Mouse (Mus musculus) kidney, adult 2 months (tissue): ENCODE measurements around the gene Clspn. TPM values are rescaled to one million over a fixed set of nuclear protein-coding genes. Genes with fewer than 3 reads are reported as not detected.

Source experiments
- DNase-seq: peaks from one replicate; pipeline ENCODE4 v3.0.0; 2021
- H3K27ac ChIP-seq: fragments of 200-500 bp; 2 replicates; pipeline ENCODE4 v1.5.1; 2012; ENCODE audit warnings: low read depth, low read length, control low read depth, inconsistent platforms; ENCODE audit not compliant: insufficient read depth
- H3K27me3 ChIP-seq: fragments of 200-500 bp; replicated peaks from 2 replicates; pipeline ENCODE4 v1.6.1; 2012; ENCODE audit warnings: mild to moderate bottlenecking, moderate library complexity, low read length, inconsistent platforms; ENCODE audit not compliant: control insufficient read depth, insufficient read depth
- H3K36me3 ChIP-seq: fragments of 200-500 bp; 2 replicates; pipeline ENCODE4 v1.6.1; 2012; ENCODE audit warnings: mild to moderate bottlenecking, moderate library complexity, low read length, inconsistent platforms; ENCODE audit not compliant: control insufficient read depth, insufficient read depth
- H3K4me1 ChIP-seq: fragments of 200-500 bp; 2 replicates; pipeline ENCODE4 v1.6.1; 2011; ENCODE audit warnings: low read length; ENCODE audit not compliant: control insufficient read depth, insufficient read depth
- H3K4me3 ChIP-seq: fragments of 200-500 bp; 2 replicates; pipeline ENCODE4 v1.5.1; 2011; ENCODE audit warnings: mild to moderate bottlenecking, low read depth, low read length, control low read depth; ENCODE audit not compliant: insufficient read depth
- CTCF ChIP-seq: fragments of 200-500 bp; conservative IDR thresholded peaks from 2 replicates; pipeline ENCODE4 v1.5.1; 2011; ENCODE audit warnings: low read depth, mild to moderate bottlenecking, control low read depth, low read length, moderate library complexity, mixed read lengths; ENCODE audit not compliant: insufficient read depth, insufficient read length
- POLR2A ChIP-seq: fragments of 200-500 bp; IDR thresholded peaks from one replicate; pipeline ENCODE4 v1.6.1; 2011; ENCODE audit warnings: low read depth, low read length, control low read depth
- WGBS: fragments of 180-500 bp; shearing (Covaris S2); methylation state at CpG from one replicate; pipeline ENCODE4 v1.1.7; 2018; 5-methylcytosine and 5-hydroxymethylcytosine counted together
- polyA plus RNA-seq: library from polyadenylated mRNA; depleted of rRNA; stranded (reverse); fragments of >200 nt; gene quantifications from 2 replicates; pipeline ENCODE4 v1.2.3, GENCODE M21; 2012

The Clspn gene
- polyA plus RNA-seq, 1 experiment: 0.11 TPM

DNA sequence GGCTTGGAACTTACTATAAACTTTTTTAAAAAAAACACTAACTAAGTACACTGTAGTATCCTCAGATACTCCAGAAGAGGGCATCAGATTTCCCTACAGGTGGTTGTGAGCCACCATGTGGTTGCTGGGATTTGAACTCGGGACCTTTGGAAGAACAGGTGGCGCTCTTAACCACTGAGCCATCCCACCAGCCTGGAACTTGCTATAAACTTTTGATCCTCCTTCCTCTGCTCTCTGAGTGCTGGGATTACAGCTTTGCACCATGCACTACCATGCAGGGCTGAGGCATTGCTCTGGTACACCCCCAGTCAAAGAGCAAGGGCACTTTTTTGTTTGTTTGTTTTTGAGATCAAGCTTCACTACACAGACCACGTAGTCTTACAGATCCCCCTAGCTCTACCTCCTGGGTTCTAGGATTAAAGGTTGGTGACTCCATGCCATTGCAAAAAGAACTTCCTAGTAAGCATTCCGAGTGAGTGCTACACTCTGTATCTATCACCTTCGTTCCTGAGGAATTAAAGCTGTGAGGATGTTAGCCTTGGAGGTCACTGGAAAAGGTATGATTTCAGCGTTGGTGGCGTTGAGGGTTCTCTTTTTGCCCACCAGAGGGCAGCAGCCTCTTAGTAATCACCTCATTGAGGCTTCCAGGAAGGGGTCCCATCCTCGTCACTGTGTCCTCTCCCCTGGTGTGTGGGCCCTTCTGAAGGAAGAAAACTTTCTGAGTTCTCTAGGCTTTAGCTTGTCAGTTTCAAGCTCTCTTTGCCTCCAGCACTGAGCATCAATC, 43.4 kb downstream of the Clspn start:
- 28% methylated on average over 8 of the region's 8 CpGs for WGBS
- no peaks in the 10 kb centered on the region for H3K36me3 ChIP-seq
- TF ChIP-seq POLR2A (no peak), CTCF (peak; percentile 84)
- peak; percentile 53 for DNase-seq
- H3K4me3 ChIP-seq: no peak overlapping the region
- H3K27ac ChIP-seq: no peak overlapping the region
- H3K27me3 ChIP-seq: no peaks in the 10 kb centered on the region
- H3K4me1 ChIP-seq: no peaks in the 10 kb centered on the region

DNA sequence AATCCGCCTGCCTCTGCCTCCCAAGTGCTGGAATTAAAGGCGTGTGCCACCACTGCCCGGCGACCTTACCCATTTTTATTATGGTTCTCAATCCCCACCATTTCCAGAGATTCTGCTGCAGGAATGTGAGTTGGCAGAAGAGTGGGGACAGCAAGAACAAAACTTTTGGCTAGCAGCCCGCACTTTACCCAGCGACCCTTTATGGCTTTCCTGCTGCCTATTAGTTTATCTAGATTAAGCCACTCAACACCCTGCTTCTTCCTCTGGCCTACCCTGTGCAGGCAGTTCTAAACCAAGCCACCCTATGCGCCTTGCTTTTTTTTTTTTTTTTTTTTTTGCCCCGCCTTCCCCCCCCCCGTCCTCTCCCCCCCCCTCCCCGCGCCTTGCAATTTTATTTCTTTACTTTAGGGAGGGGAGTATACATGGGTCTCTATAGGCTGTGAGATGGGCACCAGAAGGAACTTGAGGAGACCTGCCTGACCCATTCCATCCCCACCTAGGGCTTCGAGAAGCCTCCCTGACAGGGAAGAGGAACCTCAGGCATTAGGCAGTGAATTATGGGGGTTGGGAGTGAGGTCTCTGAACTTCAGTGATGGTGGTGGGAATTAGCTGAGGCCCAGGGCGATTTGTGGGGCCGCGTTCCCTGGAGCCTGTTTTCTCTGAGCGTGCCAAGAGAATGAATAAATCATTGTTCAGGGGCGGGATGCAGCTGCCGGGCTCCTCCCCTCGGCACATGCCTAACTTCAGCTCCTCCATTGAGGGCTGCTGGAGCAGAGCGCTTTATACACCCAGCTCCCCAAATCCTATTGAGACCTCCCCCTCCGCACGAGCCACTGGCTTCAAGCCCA, 45.1 kb downstream of the Clspn start:
- H3K27me3 ChIP-seq: no peaks in the 10 kb centered on the region
- WGBS: 31% methylated on average over 18 of the region's 22 CpGs
- DNase-seq: peak; percentile 68
- no peaks in the 10 kb centered on the region for H3K4me1 ChIP-seq
- TF ChIP-seq POLR2A (no peak), CTCF (no peak)
- no peak overlapping the region for H3K27ac ChIP-seq
- no peak overlapping the region for H3K4me3 ChIP-seq
- no peaks in the 10 kb centered on the region for H3K36me3 ChIP-seq

DNA sequence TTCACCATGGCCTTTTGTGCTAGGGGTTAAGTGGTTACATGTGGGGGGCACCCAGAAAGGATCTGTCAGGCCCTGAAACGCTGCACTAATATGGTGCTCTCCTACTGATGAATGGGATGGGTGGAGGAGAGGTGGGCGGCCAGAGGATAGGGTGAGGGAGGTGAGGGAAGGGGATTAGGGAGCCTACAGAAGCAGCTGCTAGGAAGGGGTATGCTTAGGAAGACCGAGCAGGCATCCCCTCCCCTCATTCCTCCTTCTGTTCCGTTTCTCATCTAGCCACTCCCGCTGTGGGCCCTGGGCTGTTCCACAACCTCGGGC, 45.7 kb downstream of the Clspn start:
- no peak for DNase-seq
- Histone ChIP-seq H3K4me3 (no peak overlapping the region), H3K36me3 (no peaks in the 10 kb centered on the region), H3K4me1 (no peaks in the 10 kb centered on the region), H3K27ac (no peak overlapping the region), H3K27me3 (no peaks in the 10 kb centered on the region)
- TF ChIP-seq POLR2A (no peak), CTCF (no peak)
- 31% methylated on average over 6 of the region's 6 CpGs for WGBS

DNA sequence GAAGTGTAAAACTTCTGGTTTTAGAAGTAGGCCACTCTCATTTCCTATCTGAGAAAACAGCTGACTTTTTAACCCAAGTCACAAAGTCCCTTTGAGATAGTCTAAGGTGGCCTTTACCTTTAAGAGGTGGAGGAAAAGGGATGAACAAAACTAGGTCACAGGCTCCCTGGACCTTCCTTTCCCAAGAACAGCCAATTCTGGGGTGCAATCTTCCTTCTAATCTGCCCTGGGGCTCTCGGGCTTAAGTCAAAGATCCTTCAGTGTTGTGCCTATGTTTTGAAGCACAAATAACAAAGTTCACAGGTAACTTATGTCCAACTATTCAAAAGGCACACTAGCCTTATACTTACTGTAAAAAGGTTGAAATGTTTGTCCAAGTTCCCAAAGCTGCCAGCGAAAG, 47.4 kb downstream of the Clspn start:
- DNase-seq: no peak
- Histone ChIP-seq H3K27ac (no peak overlapping the region), H3K27me3 (no peaks in the 10 kb centered on the region), H3K4me1 (no peaks in the 10 kb centered on the region), H3K4me3 (no peak overlapping the region), H3K36me3 (no peaks in the 10 kb centered on the region)
- WGBS: 81% methylated on average over 2 of the region's 2 CpGs
- TF ChIP-seq POLR2A: no peak
- no peak for TF ChIP-seq CTCF

DNA sequence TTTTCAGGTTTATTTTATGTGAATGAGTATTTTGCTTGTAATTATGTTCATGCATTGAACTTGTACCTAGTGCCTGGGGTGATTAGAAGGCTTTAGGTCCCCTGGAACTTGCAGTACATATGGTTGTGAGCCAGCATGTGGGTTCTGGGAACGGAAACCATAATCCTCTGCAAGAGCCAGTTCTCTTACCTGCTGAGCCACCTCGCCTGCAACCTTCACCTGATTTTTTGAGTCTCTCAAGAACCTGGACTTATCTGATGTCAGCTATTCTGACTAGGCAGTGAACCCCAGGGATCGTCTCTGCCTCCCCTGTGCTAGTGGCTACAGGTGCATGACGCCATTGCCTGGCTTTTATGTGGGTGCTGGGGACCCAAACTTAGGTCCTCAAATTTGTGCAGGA, 49.0 kb downstream of the Clspn start:
- Histone ChIP-seq H3K36me3 (no peaks in the 10 kb centered on the region), H3K27me3 (no peaks in the 10 kb centered on the region), H3K4me1 (no peaks in the 10 kb centered on the region), H3K4me3 (no peak overlapping the region), H3K27ac (no peak overlapping the region)
- DNase-seq: no peak
- TF ChIP-seq POLR2A (no peak), CTCF (no peak)
- 90% methylated on average over 4 of the region's 4 CpGs for WGBS

DNA sequence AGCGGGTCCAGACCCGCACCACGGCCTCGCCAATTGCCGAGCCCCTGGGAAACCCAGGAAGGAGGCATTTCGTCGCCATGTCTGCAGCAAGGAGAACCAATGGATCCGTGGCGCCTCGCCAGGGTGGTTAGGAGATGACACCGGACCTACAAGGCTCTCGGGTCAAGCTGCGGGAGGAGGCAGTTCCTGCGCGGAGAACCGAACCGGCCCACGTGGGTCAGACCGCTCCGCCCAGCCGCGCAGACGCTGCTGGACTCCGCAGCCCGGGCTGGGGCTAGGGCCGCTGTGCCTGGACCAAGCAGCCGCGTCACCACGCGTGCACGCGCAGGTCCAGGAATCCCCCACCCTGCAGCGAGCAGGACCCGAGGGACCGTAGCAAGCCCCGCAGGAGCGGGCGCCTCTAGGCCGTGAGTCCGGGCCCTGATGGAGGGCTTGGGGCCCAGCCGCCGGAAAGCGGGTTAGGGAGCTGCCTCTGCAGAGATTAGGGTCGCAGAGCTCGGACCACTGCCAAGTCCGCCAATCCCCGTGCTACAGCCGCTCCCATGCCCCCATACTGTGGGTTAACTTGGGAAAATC, 53.0 kb downstream of the Clspn start, which contains the start of gene 5730409E04Rik:
5730409E04Rik (plus strand) TSS at position 213 of the 576 bp plus-strand sequence.
- H3K27me3 ChIP-seq: no peaks in the 10 kb centered on the region
- TF ChIP-seq CTCF (no peak), POLR2A (no peak)
- no peak within 1 kb of the TSS for H3K27ac ChIP-seq
- H3K36me3 ChIP-seq: no peaks in the 10 kb centered on the region
- peak within 1 kb of the TSS; percentile 93 for H3K4me3 ChIP-seq
- H3K4me1 ChIP-seq: no peaks in the 10 kb centered on the region
- WGBS: 2% methylated on average over 48 of the region's 48 CpGs
- peak; percentile 90 for DNase-seq

DNA sequence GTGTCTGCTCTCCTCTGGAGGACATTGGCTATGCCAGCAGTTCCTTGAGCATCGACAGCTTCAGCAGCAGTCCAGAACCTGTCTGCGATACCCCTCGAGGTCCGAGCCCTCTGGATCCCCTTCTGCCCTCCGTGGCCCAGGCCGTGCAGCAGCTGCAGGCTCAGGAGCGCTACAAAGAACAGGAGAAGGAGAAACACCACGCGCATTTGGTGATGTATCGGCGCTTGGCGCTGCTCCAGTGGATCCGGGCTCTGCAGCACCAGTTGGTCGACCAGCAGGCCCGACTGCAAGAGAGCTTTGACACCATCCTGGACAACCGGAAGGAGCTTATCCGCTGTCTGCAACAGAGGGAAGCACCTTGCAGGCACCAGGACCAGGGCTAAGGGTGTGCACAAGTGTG, 55.3 kb downstream of the Clspn start:
- TF ChIP-seq POLR2A (no peak), CTCF (no peak)
- H3K27me3 ChIP-seq: no peaks in the 10 kb centered on the region
- DNase-seq: no peak
- no peaks in the 10 kb centered on the region for H3K4me1 ChIP-seq
- H3K4me3 ChIP-seq: no peak overlapping the region
- H3K36me3 ChIP-seq: no peaks in the 10 kb centered on the region
- WGBS: 90% methylated on average over 17 of the region's 17 CpGs
- H3K27ac ChIP-seq: no peak overlapping the region
